Mouse (Mus musculus): ENCODE data around the gene Gnai2. TPM values are rescaled to one million over a fixed set of nuclear protein-coding genes. Genes with fewer than 3 reads are reported as not detected.
"Not testable (repeated sequence)": the region's sequence is repeated elsewhere in the genome, so short reads cannot be mapped to it uniquely, and the experiment has no call there.

Gnai2 gene
- polyA plus RNA-seq (2012; rRNA removed), result 356 and 366 TPM in 2 replicates

DNA sequence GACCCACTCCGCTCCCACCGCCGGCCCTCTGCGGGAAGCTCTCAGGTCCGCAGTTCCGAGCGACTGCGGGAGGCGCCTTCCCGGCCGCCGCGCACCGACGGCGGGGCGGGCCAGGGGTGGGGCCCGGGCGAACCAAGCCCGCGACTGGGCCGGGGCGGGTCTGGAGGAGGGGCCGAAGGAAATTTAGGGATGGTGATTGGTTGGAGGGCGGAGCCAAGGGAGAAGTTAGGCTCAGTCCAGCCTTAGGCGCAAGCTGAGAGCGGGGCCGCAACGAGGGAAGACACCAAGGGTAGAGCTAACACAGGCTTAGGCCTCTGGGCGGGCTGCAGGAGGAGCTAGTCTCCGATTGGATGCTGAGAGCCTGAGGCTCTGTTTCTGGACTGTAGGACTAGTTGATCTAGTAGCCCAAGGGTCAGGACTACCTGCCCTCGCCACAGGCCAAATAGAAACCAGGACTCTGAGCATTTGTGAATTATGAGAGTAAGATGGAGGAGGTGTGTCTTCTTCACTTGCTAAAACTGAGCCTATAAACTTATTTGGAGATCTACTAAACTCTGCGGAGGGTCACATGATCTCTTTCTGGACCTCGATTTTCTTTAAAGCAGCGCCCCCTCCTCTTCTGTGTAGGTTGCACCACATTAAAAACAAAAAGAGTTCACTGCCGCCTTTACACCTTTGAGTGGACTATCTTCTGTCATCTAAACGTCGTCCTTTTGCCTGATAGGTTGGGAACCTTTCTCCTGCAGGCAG, at the start of gene Gnai2:
Gnai2 (minus strand) TSS at position 89 of the 750 bp plus-strand sequence.
- 0 out of 2 replicates have a peak, but pooled peaks cover 3% of the 10 kb centered on the region for H3K4me1 ChIP-seq (ENCODE audit: control insufficient read depth, insufficient read depth, low read length)
- peak; percentile 99 for DNase-seq
- peak within 1 kb of the TSS; percentile 71 for H3K4me3 ChIP-seq (ENCODE audit: insufficient read depth, low read depth, low read length)
- no peak for TF ChIP-seq CTCF (conservative IDR thresholded peaks at IDR 0.05; ENCODE audit: insufficient read depth, insufficient read length, low read depth, low read length)
- peak; percentile 62 for TF ChIP-seq POLR2A (IDR thresholded peaks at IDR 0.05; ENCODE audit: low read depth, low read length)
- 5% methylated on average over 38 of the region's 38 CpGs for WGBS
- no peaks in the 10 kb centered on the region for H3K27me3 ChIP-seq (replicated peaks; ENCODE audit: control insufficient read depth, insufficient read depth, low read length)
- no peaks in the 10 kb centered on the region for H3K36me3 ChIP-seq (ENCODE audit: control insufficient read depth, insufficient read depth, low read length)
- H3K27ac ChIP-seq (ENCODE audit: insufficient read depth, low read depth, low read length), result peak within 1 kb of the TSS; percentile 83

DNA sequence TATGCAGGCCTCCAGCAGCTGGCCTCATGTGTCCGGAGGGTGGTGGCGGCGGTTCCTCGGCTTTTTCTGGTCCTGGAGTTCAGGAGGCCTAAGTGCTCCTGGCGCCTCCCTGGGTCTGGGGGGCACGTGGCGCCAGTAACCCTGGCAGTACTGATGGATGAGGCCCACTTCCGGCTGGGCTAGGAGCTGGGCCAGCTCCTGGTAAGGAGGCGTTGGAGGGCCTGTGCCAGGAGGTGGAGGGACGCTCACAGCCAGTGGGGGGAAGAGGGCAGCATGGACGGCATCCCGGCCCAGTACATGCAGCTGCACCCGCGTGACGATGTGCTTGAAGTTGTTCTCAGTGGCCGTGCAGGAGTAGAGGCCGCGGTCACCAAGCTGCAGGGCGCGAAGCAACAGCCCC, 47.2 kb upstream of the Gnai2 start:
- H3K36me3 ChIP-seq (ENCODE audit: control insufficient read depth, insufficient read depth, low read length), result no peaks in the 10 kb centered on the region
- H3K27ac ChIP-seq (ENCODE audit: insufficient read depth, low read depth, low read length), result no peak overlapping the region
- WGBS, result 71% methylated on average over 20 of the region's 20 CpGs
- peak; percentile 52 for DNase-seq
- H3K27me3 ChIP-seq (replicated peaks; ENCODE audit: control insufficient read depth, insufficient read depth, low read length), result no peaks in the 10 kb centered on the region
- H3K4me1 ChIP-seq (ENCODE audit: control insufficient read depth, insufficient read depth, low read length), result no peaks in the 10 kb centered on the region
- TF ChIP-seq POLR2A (IDR thresholded peaks at IDR 0.05; ENCODE audit: low read depth, low read length), result no peak
- no peak for TF ChIP-seq CTCF (conservative IDR thresholded peaks at IDR 0.05; ENCODE audit: insufficient read depth, insufficient read length, low read depth, low read length)
- H3K4me3 ChIP-seq (ENCODE audit: insufficient read depth, low read depth, low read length), result no peak overlapping the region

DNA sequence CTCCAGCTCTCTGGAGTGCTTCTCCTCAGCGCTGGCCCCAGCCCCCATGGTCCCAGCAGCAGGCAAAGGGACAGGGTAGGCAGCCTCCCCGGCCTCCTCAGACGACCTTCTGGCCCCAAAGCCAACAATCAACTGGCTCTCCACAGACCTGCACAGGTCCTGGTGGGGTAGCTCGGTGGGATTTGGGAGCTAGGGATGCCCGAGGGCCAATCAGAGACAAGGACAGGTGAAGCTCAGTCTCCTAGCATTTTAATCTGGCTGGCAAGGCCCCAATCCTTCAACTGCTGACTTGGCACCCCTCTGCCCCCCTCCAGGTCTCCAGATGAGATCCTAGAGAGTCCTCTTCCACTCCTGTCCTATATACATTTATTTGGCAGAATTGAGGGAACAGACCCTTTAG, 44.3 kb upstream of the Gnai2 start, which contains the start of gene Gnat1:
Gnat1 (minus strand) TSS at position 212 of the 400 bp plus-strand sequence.
- TF ChIP-seq POLR2A (IDR thresholded peaks at IDR 0.05; ENCODE audit: low read depth, low read length), result no peak
- no peak for TF ChIP-seq CTCF (conservative IDR thresholded peaks at IDR 0.05; ENCODE audit: insufficient read depth, insufficient read length, low read depth, low read length)
- DNase-seq, result no peak
- Histone ChIP-seq H3K4me3 (ENCODE audit: insufficient read depth, low read depth, low read length) (no peak within 1 kb of the TSS), H3K27ac (ENCODE audit: insufficient read depth, low read depth, low read length) (no peak within 1 kb of the TSS), H3K27me3 (replicated peaks; ENCODE audit: control insufficient read depth, insufficient read depth, low read length) (no peaks in the 10 kb centered on the region), H3K4me1 (ENCODE audit: control insufficient read depth, insufficient read depth, low read length) (peaks cover 3% of the 10 kb centered on the region; the same call in 1 of the 2 replicates), H3K36me3 (ENCODE audit: control insufficient read depth, insufficient read depth, low read length) (no peaks in the 10 kb centered on the region)
- 57% methylated on average over 5 of the region's 5 CpGs for WGBS

DNA sequence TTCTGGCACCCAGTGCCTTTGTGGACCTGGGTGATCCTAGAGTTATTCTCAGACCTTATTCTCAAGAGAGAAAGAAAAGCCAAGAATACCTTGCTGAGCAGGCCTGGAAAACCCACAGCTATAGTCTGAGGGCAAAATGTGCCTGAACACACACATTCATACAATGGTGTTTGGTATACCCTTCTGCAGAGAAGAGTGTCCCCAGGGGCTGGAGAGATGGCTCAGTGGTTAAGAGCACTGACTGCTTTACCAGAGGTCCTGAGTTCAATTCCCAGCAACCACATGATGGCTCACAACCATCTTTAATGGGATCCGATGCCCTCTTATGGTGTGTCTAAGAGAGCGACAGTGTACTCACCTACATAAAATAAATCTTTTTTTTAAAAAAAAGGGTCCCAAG, 43.7 kb upstream of the Gnai2 start:
- no peak for TF ChIP-seq CTCF (conservative IDR thresholded peaks at IDR 0.05; ENCODE audit: insufficient read depth, insufficient read length, low read depth, low read length)
- TF ChIP-seq POLR2A (IDR thresholded peaks at IDR 0.05; ENCODE audit: low read depth, low read length), result no peak
- no peak overlapping the region for H3K27ac ChIP-seq (ENCODE audit: insufficient read depth, low read depth, low read length)
- H3K4me3 ChIP-seq (ENCODE audit: insufficient read depth, low read depth, low read length), result no peak overlapping the region
- WGBS, result 97% methylated on average over 2 of the region's 2 CpGs
- peaks cover 3% of the 10 kb centered on the region; the same call in 1 of the 2 replicates for H3K4me1 ChIP-seq (ENCODE audit: control insufficient read depth, insufficient read depth, low read length)
- no peak for DNase-seq
- H3K27me3 ChIP-seq (replicated peaks; ENCODE audit: control insufficient read depth, insufficient read depth, low read length), result no peaks in the 10 kb centered on the region
- H3K36me3 ChIP-seq (ENCODE audit: control insufficient read depth, insufficient read depth, low read length), result no peaks in the 10 kb centered on the region

DNA sequence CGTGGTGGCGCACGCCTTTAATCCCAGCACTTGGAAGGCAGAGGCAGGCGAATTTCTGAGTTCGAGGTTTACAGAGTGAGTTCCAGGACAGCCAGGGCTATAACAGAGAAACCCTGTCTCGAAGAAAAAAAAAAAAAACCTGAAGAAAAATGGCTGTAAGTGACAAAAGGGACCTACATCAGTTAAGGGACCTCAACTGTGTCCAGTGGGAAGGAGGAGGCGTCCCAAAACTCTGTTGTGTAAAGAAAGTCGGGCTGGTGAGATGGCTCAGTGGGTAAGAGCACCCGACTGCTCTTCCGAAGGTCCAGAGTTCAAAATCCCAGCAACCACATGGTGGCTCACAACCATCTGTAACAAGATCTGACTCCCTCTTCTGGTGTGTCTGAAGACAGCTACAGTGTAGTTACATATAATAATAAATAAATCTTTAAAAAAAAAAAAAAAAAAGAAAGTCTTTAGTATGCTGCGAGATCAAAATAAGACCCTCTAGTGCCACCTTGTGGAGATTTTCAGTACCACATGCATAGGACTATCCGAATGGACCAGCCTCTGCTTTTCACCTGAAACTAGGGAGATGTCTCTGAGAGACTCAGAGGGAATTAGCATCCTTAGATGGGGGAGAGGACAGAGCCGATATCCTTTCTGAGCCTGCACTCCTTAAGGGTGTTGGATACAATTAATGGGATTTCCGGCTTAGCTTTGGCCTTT, 42.8 kb upstream of the Gnai2 start:
- H3K27me3 ChIP-seq (replicated peaks; ENCODE audit: control insufficient read depth, insufficient read depth, low read length); H3K36me3 ChIP-seq (ENCODE audit: control insufficient read depth, insufficient read depth, low read length); H3K27ac ChIP-seq (ENCODE audit: insufficient read depth, low read depth, low read length); H3K4me1 ChIP-seq (ENCODE audit: control insufficient read depth, insufficient read depth, low read length); H3K4me3 ChIP-seq (ENCODE audit: insufficient read depth, low read depth, low read length): not testable (repeated sequence)
- peak; percentile 84 for DNase-seq
- WGBS, result 32% methylated on average over 14 of the region's 14 CpGs
- 0 out of 2 replicates have a peak, but pooled peaks have one; percentile 27 for TF ChIP-seq CTCF (conservative IDR thresholded peaks at IDR 0.05; ENCODE audit: insufficient read depth, insufficient read length, low read depth, low read length)

DNA sequence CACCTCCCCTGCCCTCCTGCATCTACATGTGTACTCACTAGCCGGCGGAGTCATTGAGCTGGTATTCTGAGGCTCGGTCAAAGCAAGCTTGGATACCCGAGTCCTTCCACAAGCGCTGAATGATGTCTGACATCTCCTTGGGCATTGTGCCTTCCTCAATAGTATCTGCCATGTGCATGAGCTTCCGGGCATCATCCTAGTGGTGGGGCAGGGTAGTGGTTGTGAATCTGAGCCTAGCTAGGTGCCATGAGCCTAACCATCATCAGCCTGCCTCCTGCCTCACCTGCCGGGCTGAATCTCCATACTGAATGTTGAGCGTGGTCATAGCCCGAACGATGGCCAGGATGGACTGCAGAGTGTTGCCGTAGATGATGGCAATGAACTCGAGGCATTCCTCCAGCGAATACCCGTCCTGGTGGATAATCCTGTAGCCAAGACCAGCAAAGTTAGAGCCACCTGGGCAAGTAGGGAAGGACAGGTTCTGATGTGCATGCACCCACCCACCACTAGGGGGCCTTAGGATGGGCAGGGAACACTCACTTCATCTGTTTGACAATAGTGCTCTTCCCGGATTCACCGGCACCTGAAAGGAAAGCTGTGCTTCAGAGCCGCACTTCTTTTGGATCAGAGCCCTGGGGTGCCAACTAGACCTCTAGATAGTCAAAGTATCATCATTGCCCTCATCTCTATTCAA, 42.1 kb upstream of the Gnai2 start:
- 17% methylated on average over 17 of the region's 17 CpGs for WGBS
- H3K36me3 ChIP-seq (ENCODE audit: control insufficient read depth, insufficient read depth, low read length), result no peaks in the 10 kb centered on the region
- TF ChIP-seq POLR2A (IDR thresholded peaks at IDR 0.05; ENCODE audit: low read depth, low read length), result no peak
- peak; percentile 87 for TF ChIP-seq CTCF (conservative IDR thresholded peaks at IDR 0.05; ENCODE audit: insufficient read depth, insufficient read length, low read depth, low read length)
- peak; percentile 62 for DNase-seq
- H3K4me3 ChIP-seq (ENCODE audit: insufficient read depth, low read depth, low read length), result no peak overlapping the region
- H3K27me3 ChIP-seq (replicated peaks; ENCODE audit: control insufficient read depth, insufficient read depth, low read length), result no peaks in the 10 kb centered on the region
- H3K4me1 ChIP-seq (ENCODE audit: control insufficient read depth, insufficient read depth, low read length), result peaks cover 3% of the 10 kb centered on the region; the same call in 1 of the 2 replicates
- H3K27ac ChIP-seq (ENCODE audit: insufficient read depth, low read depth, low read length), result no peak overlapping the region
